Mouse (Mus musculus) heart, postnatal 0 days (tissue): ENCODE results near the gene Naa25. TPM values are rescaled to one million over a fixed set of nuclear protein-coding genes. Genes with fewer than 3 reads are reported as not detected.

Experiments
- ATAC-seq: fragments of 200-750 bp; cut with Nextera tagmentation; 2 replicates; pipeline ENCODE4 v1.8.0; 2017; ENCODE audit warnings: low read depth, moderate number of reproducible peaks, moderate library complexity; ENCODE audit not compliant: insufficient read depth
- DNase-seq: peaks from one replicate; pipeline ENCODE4 v3.0.0-alpha.2; 2016; ENCODE audit warnings: low spot score
- H3K27ac ChIP-seq: fragments of 300-500 bp; sonication (generic); 2 replicates; pipeline ENCODE4 v1.5.1; 2014; ENCODE audit warnings: low read depth, mild to moderate bottlenecking
- H3K27me3 ChIP-seq: fragments of 300-500 bp; sonication (generic); 2 replicates; pipeline ENCODE4 v1.6.1; 2014; ENCODE audit warnings: low read length, mixed read lengths; ENCODE audit not compliant: control insufficient read depth, insufficient read depth
- H3K36me3 ChIP-seq: fragments of 300-500 bp; sonication (generic); replicated peaks from 2 replicates; pipeline ENCODE4 v1.6.1; 2014; ENCODE audit warnings: low read length, mixed read lengths; ENCODE audit not compliant: control insufficient read depth, insufficient read depth
- H3K4me1 ChIP-seq: fragments of 300-500 bp; sonication (generic); 2 replicates; pipeline ENCODE4 v1.6.1; 2014; ENCODE audit warnings: antibody characterized with exemption; ENCODE audit not compliant: control insufficient read depth, insufficient read depth
- H3K4me2 ChIP-seq: fragments of 300-500 bp; sonication (generic); 2 replicates; pipeline ENCODE4 v1.6.1; 2014; ENCODE audit warnings: low read depth, mild to moderate bottlenecking, low read length, moderate library complexity
- H3K4me3 ChIP-seq: fragments of 300-500 bp; sonication (generic); 2 replicates; pipeline ENCODE4 v1.5.1; 2014; ENCODE audit warnings: low read depth, low read length
- H3K9ac ChIP-seq: fragments of 300-500 bp; sonication (generic); replicated peaks from 2 replicates; pipeline ENCODE4 v1.6.1; 2014; ENCODE audit warnings: low read depth, low read length, mixed read lengths
- H3K9me3 ChIP-seq: fragments of 300-500 bp; sonication (generic); replicated peaks from 2 replicates; pipeline ENCODE4 v1.6.1; 2016; ENCODE audit warnings: low read length; ENCODE audit not compliant: control insufficient read depth
- CTCF ChIP-seq: IDR thresholded peaks from 2 replicates; pipeline ENCODE4 v1.5.1; 2016; ENCODE audit warnings: antibody characterized with exemption, control low read depth, low read depth
- EP300 ChIP-seq: IDR thresholded peaks from 2 replicates; pipeline ENCODE4 v1.6.1; 2016; ENCODE audit warnings: antibody characterized with exemption, low read depth
- WGBS: fragments of 180-500 bp; shearing (Covaris S2); extraction: QIAGEN DNeasy Blood & Tissue Kit; methylation state at CpG from one replicate; pipeline ENCODE4 v1.1.7; 2014; 5-methylcytosine and 5-hydroxymethylcytosine counted together
- polyA plus RNA-seq: library from polyadenylated mRNA; unstranded; fragments of >200 nt; fragmentation: Nextera tagmentation; extraction: Ambion mirVana; gene quantifications from 2 replicates; pipeline ENCODE4 v1.2.1, GENCODE M21; 2015
- total RNA-seq: library from RNA; depleted of rRNA; stranded (reverse); fragments of >200 nt; gene quantifications from 2 replicates; pipeline ENCODE4 v1.2.3, GENCODE M21; 2014; ENCODE audit warnings: low replicate concordance; rRNA removed

Gene Naa25
- 15.8 and 16.6 TPM in 2 replicates for total RNA-seq
- polyA plus RNA-seq = 19.9 and 21.4 TPM in 2 replicates

GRCm38 (mm10) chr5:121397187-121398145 lies at the start of gene Naa25:
Naa25 (plus strand) TSS chr5:121397936.
- H3K27me3 ChIP-seq = no peaks in the 10 kb centered on the region
- H3K9me3 ChIP-seq = no peaks in the 10 kb centered on the region
- WGBS = 8% methylated on average over 53 of the region's 53 CpGs
- peak within 1 kb of the TSS; percentile 84 for H3K27ac ChIP-seq
- H3K9ac ChIP-seq = peak within 1 kb of the TSS; percentile 84
- peak within 1 kb of the TSS; percentile 100 for H3K4me2 ChIP-seq
- TF ChIP-seq EP300 (peak; percentile 47; the same call in 1 of the 2 replicates), CTCF (no peak)
- DNase-seq (peak; percentile 98), ATAC-seq (peak; percentile 97)
- no peaks in the 10 kb centered on the region for H3K36me3 ChIP-seq
- H3K4me1 ChIP-seq = peaks cover 9% of the 10 kb centered on the region
- peak within 1 kb of the TSS; percentile 98 for H3K4me3 ChIP-seq

DNA sequence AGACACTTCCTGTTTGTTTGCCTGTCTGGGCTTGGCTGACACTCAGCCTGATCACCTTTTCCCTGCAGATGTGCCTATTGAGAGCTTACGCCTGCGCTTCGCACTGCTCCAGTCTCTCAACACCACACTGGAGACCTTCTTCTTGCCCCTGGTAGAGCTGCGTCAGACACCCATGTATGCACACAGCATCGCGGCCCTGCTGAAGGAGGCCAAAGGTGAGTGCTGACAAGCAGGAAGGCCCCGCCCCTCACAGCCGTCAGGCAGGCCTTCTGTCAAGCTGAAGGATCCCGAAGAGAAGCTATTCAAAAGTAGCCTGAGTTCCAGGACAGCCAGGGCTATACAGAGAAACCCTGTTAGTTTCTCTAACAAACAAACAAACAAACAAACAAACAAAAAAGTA lies 38.5 kb upstream of the Naa25 start:
- 41% methylated on average over 9 of the region's 9 CpGs for WGBS
- Histone ChIP-seq H3K27ac (no peak overlapping the region), H3K27me3 (no peaks in the 10 kb centered on the region), H3K36me3 (peaks cover 98% of the 10 kb centered on the region), H3K4me2 (no peak overlapping the region), H3K9ac (no peak overlapping the region), H3K9me3 (no peaks in the 10 kb centered on the region), H3K4me3 (no peak overlapping the region), H3K4me1 (no peaks in the 10 kb centered on the region)
- ATAC-seq = no peak
- no peak for TF ChIP-seq EP300
- TF ChIP-seq CTCF = no peak
- no peak for DNase-seq

GRCm38 (mm10) chr5:121361696-121362095 lies 36.0 kb upstream of the Naa25 start:
- no peak for DNase-seq
- Histone ChIP-seq H3K9ac (no peak overlapping the region), H3K4me2 (no peak overlapping the region), H3K9me3 (no peaks in the 10 kb centered on the region), H3K4me3 (no peak overlapping the region), H3K36me3 (peaks cover 98% of the 10 kb centered on the region), H3K27ac (no peak overlapping the region), H3K27me3 (no peaks in the 10 kb centered on the region), H3K4me1 (no peaks in the 10 kb centered on the region)
- 73% methylated on average over 5 of the region's 5 CpGs for WGBS
- no peak for ATAC-seq
- TF ChIP-seq EP300 (no peak), CTCF (no peak)

- H3K4me1 ChIP-seq = no peaks in the 10 kb centered on the region
- no peaks in the 10 kb centered on the region for H3K27me3 ChIP-seq
- no peak overlapping the region for H3K9ac ChIP-seq
- TF ChIP-seq EP300 = no peak
- no peak for TF ChIP-seq CTCF
- WGBS = 73% methylated on average over 7 of the region's 7 CpGs
- no peaks in the 10 kb centered on the region for H3K9me3 ChIP-seq
- no peak overlapping the region for H3K4me3 ChIP-seq
- H3K36me3 ChIP-seq = peaks cover 97% of the 10 kb centered on the region
- no peak for ATAC-seq
- no peak overlapping the region for H3K27ac ChIP-seq
- DNase-seq = no peak
- H3K4me2 ChIP-seq = no peak overlapping the region
Measured at GRCm38 (mm10) chr5:121363441-121363840, 34.3 kb upstream of the Naa25 start.

DNA sequence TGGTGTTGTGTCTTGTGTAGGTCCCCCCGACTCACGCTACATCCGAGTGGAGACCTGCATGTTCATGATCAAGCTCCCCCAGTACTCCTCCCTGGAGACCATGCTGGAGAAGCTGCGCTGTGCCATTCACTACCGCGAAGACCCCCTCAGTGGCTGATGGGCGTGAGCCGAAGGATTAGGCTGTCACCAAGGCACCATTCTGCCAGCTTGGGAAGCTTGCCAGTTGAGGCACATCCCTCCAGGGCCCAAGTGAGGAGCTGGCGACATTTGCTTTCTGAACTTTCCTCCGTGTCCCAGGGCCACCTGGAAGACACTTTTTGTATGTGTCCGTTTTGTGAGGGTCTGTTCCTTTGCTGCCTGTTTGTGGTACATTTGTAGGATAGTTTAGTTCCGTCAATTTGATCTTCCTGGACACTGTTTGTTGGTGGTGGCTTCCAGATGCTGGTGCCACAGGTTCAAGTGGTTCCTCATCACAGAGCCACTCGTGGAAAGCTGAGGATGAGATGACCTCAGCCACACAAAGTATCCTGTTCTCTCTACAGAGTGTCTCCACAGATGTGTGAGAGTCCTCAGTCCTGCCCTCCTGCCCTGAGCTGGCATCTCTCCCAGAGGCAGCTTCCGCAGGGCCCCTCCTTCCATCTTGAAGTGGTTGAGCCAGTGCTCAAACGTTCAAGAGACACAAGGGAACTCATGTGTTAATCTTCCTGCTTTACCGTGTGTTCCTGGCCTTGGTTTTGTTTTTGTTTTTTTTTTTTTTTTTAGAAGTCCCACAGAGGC lies 31.1 kb upstream of the Naa25 start:
- ATAC-seq (no peak), DNase-seq (no peak)
- Histone ChIP-seq H3K27me3 (no peaks in the 10 kb centered on the region), H3K36me3 (peaks cover 72% of the 10 kb centered on the region), H3K27ac (no peak overlapping the region), H3K4me1 (no peaks in the 10 kb centered on the region), H3K4me2 (no peak overlapping the region), H3K4me3 (no peak overlapping the region), H3K9me3 (no peaks in the 10 kb centered on the region), H3K9ac (no peak overlapping the region)
- TF ChIP-seq CTCF (no peak), EP300 (no peak)
- 71% methylated on average over 16 of the region's 16 CpGs for WGBS
